Mouse (Mus musculus) right cerebral cortex, postnatal 14 days (tissue): ENCODE measurements around the gene Taok3.

Experiments
- DNase-seq: peaks from one replicate; pipeline ENCODE4 v3.0.0; 2022

Taok3 gene

DNA sequence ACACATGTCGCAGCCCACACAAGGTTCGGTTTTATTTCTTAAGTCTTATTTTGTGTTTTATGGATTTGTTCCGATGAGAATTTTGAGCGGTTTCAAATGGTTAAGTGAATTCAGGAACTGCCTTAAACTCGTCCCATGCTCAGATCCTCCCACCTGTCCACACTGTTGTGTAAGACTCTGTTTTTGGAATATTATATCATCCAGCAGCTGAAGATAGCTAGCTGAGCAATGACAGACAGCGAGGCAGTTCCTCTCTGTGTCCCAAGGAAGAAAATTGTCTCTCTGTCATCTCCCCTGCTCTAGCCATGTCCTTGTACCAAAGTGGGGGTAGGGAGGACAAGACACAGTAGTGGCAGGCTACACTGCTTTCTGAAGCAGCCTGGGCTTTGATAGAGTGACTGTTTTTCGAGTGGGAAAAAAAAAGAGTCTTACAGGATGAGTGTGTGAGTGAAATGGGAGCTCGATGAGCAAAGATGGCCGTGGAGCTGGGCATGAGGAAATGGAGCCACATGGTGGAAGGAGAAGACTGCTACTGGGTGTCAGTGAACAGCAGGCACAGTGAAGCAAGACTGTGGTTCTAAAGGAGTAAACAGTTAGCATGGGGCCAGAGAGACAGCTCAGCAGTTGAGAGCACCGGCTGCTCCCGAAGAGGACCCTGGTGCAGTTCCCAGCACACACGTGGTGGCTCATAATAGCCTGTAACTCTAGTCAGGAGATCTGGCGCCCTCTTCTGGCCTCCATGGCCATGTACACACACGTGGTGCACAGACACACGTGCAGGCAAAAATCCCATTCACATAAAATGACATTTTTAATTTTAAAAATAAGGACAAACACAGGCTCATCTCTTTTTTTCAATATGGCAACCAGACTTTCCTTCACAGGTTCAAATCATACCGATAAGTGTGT is 27.5 kb downstream of the Taok3 start:
- peak; percentile 26 for DNase-seq

DNA sequence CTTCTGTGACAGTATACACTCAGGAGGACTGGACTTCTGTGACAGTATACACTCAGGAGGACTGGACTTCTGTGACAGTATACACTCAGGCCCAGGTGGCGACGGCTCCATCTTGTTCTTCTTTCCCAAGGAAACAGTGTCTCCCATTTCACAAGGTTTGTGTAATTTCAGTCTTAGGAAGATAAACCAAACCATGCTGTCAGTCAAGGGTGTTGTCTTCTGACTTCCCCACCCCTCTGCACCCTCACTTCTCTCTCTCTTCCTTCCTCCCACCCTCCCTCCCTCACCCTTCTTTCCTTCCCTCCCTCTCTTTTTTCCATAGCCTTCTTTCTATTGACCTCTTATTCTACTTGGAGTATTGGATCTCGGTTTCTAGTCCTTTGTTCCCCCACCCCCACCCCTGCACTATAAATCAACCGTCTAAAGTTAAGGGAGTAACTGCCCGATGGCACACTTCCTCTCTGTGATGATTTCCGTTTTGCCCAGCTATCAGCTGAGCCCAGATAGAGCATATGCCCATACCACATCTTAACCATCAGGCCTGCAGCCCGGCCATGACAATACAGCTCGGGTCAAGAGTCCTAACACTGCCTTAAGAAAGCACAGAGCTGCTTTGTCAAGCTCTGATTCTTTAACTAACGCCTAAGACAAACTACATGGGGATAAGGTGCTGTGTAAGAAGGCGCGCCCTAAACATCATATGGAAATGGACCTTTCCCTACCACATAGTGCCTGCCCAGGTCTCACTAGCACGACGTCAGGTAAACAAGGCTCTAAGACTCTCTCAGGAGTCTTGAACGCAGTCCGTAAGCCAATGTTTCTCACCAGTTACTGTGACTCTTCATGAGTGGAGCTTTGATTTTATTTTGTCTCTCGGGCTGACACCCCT is 29.4 kb downstream of the Taok3 start:
- no peak for DNase-seq

DNA sequence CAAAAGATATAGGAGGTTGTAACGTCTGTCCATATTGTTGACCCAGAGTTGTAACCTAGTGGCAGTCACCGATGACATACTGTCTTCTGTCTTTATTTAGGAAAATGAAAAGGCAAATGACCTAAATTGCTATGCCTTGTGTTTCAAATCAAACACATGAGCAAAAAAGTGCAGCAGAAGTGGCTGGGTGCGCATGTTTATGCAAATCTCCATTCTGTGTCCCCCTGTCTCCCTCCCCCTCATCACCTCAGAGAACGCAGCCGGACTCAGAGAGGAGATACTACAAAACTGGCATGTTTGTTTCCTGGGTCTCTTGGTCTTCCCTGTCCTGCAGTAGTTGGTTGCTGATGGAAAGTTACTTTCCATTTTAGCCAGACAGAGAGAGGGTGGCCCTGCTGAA is 30.1 kb downstream of the Taok3 start:
- no peak for DNase-seq

GRCm38 (mm10) chr5:117152944-117153343 is 33.0 kb downstream of the Taok3 start:
- DNase-seq: no peak

DNA sequence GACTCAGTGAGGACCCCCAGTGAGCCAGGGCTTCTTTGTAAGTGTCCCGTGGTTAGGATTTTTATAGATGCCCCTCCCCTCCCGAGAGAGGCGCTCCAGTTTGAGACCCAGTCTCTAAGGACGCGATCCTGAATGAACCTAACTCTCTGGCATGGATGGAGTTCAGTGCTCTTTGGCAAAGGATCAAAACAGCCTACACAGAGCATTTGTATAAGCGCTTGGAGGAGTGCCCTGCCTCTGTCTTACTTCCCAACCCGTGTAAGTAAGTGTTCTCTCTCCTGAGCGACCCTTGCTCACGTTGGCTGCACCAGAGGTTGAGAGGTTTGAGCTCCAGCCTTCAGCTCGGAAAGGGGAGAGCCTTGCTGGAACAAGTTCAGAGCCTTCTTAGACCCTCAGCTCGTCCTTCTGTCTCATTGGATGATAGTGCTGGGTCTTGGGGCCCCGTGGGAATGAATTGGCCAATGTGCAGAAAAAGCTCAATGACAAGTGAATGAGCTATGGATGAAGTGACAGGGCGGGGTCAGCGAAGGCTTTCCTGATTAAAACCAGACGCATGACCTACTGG is 33.7 kb downstream of the Taok3 start:
- no peak for DNase-seq

GRCm38 (mm10) chr5:117158335-117159018 is 38.5 kb downstream of the Taok3 start:
- DNase-seq: no peak

DNA sequence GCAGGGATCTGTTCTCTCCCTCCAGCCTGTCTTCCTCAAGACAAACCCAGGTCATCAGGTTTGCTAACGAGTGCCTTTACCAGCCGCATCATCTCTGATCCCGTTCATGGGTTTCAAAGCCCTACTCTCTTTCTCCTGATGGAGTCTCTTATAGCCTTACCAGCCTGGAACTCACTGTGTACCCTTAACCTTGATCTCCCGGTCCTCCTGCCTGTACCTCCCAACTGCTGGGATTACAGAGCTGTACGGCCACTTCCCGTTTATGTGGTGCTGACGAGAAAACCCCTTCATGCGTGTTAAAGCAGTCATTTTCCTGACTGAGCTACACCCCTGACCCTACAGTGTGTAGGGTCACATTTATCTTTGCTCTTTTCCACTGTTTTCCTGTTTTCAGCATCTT is 39.4 kb downstream of the Taok3 start:
- no peak for DNase-seq

GRCm38 (mm10) chr5:117159805-117160291 is 39.9 kb downstream of the Taok3 start:
- DNase-seq: no peak

GRCm38 (mm10) chr5:117160499-117160898 is 40.6 kb downstream of the Taok3 start:
- DNase-seq: no peak

DNA sequence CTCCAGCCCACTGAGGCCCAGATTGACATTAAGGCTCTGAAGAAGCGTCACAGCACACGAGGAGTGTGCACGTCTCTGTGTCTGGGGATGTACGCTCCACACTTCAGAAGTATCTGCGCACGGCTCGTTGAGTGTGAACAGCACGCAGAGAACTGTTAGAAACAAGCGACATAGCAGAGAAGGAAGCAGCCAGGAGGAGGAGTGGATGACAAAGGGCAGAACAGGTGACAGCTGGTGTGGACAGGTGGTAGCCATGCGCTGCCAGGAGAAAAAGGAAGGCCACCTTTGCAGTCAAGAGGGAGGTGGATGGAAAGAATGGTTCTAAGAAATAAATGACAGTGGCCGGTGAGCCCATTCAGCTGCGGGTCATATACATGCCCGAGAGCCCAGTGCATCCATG is 43.9 kb downstream of the Taok3 start:
- no peak for DNase-seq

DNA sequence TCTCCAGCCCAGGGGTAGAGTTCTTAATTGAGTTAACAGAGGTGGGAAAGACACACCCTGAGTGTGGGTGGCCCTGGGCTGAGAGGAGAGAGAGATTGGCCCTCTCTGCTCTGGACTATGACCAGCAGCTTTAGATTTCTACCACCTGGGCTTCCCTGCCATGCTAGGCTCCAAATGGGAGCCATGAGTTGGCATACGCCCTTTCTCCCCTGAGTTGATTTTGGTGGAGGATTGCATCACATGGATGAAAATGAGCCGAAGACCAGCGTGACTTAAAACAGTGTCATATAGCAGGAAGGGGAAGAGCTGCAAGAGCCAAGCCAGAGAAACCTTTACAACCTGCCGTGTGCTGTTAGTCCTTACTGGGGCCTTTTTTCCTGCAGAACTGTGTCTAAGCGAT is 44.6 kb downstream of the Taok3 start:
- DNase-seq: no peak

DNA sequence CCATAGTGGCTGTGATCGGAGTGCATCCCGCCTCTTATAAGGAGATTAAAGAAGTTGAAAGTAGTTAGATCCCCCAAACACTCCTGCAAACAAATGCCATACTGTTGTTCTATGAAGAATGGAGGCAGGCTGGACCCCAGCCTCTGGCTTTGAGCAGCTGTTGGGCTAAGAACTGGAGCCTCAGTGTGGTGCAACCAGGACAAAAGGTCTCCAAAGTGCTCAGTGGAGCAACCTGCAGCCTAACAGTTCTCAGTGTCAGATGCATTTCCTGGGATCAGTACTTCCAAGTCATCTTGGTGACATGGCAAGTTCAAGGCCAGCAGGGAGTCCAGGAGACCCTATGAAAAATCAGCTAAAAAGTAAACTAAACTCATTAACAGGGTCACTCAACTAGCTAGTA is 45.0 kb downstream of the Taok3 start:
- no peak for DNase-seq

DNA sequence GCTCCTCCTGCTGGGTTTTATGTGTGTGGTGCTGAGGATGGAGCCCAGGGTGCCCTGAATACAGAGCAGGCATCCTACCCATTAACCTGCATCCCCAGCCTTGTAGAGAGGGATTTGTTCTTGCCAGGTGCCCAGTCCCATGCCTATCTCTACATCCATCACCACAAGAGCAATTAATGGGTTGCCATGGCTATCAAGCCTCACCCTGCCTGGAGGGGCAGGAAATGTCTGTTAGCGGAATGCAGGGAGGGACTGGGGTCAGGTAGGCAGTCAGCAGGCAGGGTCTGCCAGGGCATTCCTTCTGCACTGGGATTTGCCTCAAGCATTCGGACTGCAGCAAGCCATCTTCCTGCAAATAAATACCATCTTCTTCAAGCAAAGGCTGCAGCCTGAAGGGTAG is 46.0 kb downstream of the Taok3 start:
- DNase-seq: no peak

- no peak for DNase-seq
Observed at GRCm38 (mm10) chr5:117166811-117167365, 47.0 kb downstream of the Taok3 start.

GRCm38 (mm10) chr5:117168351-117169100 is 48.6 kb downstream of the Taok3 start:
- no peak for DNase-seq

DNA sequence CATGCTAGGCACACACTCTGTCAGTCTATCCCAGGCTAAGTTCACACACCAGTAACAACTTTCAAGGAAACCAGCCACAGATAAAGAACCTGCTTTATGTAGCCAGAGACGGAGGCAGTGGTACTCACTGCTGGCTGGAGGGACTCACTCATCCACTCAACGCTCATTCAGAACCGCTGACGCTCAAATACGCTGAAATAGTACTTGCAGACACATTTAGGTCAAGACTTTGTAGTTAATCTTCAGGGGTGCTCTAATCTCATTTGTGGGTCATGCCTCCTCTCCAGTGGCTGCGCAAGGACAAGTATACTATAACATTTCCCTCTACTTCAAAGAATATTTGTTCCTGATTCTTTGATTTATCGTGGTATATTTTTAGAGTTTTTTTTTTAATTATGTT is 54.1 kb downstream of the Taok3 start:
- no peak for DNase-seq

- DNase-seq: no peak
Observed at GRCm38 (mm10) chr5:117175896-117176295, 56.0 kb downstream of the Taok3 start.

DNA sequence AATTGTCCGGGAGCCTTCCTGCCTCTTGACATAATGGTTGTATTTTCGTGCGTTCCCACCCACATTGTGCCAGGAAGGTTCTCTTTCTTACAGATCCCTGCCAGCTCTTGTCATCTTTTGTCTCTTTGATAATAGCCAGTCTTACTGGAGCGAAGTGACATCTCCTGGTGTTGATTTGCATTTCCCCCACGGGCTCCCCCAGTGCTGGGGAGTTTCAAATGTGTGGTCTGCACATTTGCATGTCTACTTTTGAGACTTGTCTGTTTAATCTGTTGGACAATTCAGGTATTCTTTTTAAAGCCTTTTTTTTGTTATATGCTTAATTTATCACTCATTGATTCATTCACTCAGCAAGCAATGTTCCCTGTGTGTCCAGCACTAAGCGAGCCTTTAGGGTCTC is 58.1 kb downstream of the Taok3 start:
- DNase-seq: no peak

DNA sequence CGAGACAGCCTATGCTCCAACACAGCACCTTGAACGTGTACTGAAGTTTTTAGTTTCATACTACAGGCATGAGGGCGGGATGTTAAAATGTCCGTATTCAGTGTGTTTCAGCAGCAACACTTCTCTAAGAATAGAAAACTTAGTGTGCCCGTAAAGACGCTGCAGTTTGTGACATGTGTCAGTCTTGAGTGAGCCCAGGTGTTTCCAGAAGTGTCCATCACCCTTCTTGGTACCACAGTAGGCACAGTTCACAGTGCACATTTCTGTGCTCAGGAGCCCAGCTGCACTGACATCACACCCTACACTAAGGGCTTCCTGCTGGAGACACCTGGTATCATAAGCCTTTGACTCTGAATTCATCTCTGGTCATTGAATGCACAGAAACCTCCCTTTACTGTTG is 58.6 kb downstream of the Taok3 start:
- no peak for DNase-seq

DNA sequence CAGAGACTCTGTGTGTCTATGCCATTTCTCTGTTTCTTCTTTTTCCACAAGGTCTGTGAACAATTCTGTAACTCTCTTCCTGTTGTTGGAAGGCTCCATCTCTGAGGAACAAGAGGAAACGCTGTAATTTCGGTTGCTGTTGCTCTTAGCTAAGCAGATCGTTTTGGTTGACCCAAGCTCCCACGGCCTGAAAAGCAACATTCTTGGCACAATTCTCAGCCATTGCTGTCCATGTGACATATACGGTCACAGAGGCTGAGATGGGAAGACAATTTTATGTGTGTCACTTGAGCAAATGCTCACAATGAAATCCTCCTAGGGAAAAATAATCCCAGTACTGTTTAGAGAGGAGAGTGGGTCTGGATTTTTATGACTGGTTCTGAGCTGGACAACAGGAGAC is 62.0 kb downstream of the Taok3 start:
- no peak for DNase-seq

DNA sequence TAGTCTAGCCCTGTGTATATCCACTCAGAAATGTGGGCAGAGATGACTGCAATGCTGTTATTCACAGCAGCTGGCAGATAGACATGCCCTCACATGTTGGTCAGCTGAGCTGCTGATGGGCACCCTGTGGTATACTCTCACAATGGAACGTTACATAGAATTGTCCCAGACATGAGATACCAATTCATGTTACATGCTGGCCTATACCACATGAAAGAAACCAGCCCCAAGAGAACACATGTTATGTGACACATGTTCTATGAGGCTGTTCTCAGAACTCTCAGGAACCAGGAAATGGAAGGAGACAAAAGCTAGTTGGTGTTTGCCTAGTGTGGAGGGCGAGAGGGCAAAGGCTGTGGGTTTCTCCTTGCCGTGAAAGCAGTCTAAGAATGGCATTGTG is 62.5 kb downstream of the Taok3 start:
- no peak for DNase-seq

GRCm38 (mm10) chr5:117184832-117185231 is 64.9 kb downstream of the Taok3 start:
- no peak for DNase-seq
